Mouse (Mus musculus) CH12F3 (cell line): Measurements from ENCODE around the gene Fkbp11.
"Not testable (repeated sequence)": the region's sequence is repeated elsewhere in the genome, so short reads cannot be mapped to it uniquely, and the experiment has no call there.

Experiments used
- in situ Hi-C: fragments of 300-500 bp; cut with MboI; formaldehyde crosslinking; loops from 2 replicates; pipeline ENCODE4 v1.14.3; 2020; ENCODE audit warnings: low sequenced_read_pairs

The Fkbp11 gene

DNA sequence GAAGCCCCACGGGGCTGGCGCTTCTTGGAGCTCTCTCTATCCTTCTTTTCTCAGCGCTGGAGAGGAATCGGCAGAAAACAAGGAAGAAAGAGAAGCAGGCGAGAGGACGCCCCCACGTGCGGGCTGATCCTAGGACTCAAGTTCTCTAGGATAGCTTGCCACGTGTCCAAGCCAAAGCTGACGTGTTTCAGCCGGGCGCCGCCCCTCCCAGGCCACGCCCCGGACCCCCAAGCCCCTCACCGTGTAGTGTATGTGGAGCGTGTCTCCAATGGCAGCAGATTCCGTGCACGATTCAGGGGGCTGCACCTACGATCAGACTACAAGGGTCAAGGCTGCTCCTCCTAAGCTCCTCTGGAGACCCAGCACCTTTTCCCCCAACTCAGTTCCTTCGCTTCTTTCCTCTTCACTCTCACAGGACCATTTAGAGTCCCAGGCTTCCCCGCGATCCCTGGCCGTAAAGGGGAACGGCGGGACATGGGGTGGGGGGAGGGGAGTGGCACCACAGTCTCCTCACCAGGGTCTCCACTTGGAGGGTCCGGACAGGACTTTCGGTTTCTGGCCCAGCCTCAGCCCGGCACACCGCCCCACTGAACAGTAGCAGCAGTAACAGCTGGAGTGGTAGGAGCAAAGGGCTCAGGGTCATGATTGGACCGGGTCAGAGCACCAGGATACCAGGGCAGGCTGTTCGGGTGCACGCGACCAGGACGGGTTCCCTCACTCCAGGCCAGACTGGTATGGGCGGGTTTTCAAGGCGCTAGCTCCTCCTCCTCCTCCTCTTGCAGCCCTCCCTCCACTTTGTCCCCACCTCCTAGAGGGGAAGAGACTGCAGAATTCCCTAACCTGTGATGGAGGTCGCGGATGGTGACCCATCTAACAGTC lies at the start of gene Fkbp11:
Gene Fkbp11 (minus strand): TSS at position 756 of the 879 bp plus-strand sequence.
- in situ Hi-C loops = no loop called here

DNA sequence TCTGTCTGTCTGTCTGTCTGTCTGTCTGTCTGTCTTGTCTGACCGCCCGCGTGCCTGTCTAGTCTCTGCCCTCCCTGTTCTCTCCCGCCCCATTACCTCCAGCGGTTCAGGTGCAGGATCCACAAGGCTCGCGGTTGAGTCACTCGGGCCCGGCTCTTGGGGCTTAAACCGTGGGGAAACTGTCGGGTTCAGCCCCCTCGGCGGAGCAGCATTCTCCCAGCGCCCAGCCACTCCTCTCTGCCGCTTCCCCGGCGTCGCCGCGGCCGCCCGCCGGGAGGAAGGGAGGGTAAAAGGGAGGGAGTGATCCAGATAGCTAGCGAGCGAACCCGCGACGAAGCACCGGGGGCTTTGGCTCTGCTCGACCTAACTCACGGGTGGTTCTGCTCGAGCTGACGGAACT lies 49.8 kb upstream of the Fkbp11 start, which contains the start of gene Wnt10b:
Gene Wnt10b (minus strand): TSS at position 389 of the 400 bp plus-strand sequence.
- in situ Hi-C loops = no loop called here

DNA sequence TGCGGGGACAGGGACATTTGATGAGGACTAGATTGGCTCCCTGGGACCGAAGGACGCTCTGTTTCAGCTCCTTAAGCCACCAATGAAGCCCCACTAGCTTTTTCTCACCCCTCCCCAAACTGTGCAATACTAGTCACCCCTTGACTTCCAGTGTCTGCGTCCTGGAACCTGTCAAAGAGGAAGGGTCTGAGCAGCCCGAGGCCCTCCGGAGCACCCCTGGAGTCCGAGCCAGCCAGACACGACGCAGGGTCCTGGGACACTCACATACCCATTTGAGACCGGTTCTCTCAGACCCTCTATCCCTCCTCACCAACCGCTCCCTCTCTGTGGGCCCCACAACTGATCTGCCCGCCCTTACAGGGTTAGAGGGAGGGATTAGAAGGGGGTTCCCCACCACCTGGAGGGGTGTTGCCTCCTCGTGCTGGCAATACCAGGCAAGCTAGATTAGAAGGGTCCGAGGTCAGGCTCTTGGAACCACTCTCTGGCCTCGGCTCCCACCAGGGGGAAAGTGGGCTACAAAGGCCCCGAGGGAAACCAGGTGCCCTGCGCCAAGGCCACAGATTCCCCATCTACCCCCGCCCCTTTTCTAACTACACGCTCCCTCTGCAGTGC lies 49.1 kb upstream of the Fkbp11 start:
- in situ Hi-C loops = no loop called here

DNA sequence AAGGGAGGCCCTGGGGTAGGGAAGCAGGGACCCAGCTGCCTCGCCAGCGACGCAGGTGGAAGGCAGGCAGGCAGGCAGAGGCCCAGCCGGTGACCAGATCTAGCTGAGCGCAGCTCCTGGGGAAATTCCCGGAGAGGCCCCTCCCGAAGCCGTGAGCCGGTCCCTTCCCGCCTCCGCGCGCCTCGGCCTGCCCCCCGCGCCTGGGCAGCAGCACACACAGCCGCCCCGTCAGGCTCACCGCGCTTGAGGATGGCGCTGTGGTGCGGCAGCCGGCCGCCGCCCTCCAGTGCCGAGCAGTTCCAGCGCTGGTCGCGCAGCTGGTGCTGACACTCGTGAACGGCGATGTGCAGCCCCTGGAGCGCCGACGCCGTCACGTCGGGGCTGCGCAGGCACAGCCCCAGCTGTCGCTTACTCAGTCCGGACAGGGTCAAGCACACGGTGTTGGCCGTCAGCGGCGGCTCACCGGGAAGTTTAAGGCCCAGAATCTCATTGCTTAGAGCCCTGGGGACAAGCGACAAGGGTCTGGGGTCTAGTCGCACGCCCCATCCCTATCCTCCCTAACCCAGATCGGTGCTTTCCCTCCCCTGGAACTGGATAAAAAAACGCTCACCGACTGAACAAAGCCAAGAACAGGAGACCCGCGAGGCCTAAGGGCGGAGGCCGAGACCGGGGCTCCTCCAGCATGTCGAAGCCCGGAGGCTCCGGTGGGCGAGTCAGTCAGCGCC lies 48.4 kb upstream of the Fkbp11 start:
- in situ Hi-C loops = no loop called here

DNA sequence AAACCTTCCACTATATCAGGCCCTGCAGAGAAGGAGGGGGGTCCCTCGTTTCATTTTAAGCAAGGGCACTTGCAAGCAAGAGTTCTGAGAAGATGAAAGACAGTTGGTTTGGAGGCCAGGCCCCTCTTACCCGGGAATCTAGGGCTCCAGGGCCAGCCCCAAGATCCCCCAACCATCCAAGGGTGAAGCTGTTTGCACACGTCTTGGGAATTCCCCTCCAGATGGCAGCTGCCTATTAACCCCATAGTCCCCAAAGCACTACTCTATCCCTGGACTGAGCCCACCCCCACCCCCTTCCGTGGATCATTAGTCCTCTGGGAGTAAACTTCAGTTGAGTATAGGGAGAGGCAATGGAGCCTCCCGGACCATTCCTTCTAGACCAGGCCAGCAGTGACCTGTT lies 47.5 kb upstream of the Fkbp11 start:
- in situ Hi-C loops = no loop called here

DNA sequence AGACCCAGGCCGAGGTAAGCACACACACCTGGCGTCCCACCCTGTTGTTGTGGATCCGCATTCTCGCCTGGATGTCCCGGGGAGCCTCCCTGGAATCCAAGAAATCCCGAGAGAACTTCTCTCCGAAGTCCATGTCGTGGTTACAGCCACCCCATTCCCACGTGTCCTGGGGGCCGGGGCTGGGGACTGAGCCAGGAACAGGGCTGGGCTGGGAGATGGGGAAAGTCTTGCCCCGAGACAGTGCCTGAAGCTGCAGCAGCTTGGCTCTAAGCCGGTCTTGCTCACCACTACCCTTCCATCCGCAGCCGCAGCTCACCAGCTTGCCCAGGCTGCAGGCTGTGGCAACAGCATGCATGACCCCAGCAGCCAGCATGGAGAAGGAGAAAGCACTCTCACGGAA lies 46.1 kb upstream of the Fkbp11 start:
- in situ Hi-C loops = no loop called here

DNA sequence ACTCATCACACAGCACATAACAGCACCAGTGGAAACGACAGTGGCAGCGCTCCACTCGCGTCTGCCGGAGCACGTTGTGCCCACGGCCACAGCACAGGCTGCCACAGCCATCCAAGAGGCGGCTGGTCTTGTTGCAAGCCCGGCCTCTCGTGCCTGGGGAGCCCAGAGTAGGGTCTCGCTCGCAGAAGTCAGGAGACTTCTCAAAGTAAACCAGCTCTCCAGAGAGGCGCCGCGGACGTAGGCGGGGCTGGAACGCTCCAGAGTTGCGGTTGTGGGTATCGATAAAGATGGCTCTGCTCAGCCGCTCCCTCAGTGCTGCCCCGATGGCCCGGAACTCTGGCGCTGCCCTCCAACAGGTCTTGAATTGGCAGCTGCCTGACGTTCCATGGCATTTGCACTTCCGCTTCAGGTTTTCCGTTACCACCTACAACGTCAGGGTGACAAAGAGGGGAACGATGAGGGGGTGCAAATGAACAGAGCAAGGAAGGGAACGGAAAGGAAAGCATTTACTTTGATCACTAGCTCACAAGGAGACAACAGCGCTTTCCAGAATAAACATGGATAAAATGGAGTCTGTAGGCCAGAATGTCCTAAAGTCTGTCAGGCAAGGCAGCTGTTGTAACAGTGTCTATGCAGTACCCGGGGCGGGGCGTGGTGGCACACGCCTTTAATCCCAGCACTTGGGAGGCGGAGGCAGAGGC lies 44.7 kb upstream of the Fkbp11 start:
- in situ Hi-C loops = no loop called here

DNA sequence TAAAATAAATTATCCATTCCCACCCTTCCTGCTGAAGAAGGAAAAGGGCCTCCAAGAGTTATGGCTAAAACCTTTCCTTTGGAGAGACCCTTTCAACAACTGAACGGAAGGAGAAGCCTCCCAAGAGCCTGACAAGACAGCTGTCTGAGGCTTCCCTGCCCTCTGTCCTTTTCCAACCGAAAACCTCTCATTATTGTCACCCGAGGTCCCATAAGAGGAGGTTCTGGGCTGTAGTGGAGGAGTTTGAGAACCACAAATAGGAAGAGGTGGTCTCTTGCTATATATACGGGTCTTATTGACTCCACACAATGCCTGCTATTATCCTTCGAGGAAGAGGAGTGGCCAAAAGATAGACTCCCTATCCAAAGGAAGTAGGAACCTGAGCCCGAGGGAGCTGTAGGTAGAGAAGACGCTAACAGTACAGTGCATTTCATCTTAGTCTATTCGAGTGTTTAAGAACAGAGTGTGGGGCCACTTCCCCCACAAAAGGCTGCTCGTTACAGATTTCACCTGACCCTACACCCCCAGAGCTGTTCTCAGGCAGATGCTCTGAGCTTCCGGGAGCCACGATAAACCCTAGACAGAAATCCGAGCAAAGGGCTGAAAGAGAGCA lies 43.9 kb upstream of the Fkbp11 start:
- in situ Hi-C loops = no loop called here

DNA sequence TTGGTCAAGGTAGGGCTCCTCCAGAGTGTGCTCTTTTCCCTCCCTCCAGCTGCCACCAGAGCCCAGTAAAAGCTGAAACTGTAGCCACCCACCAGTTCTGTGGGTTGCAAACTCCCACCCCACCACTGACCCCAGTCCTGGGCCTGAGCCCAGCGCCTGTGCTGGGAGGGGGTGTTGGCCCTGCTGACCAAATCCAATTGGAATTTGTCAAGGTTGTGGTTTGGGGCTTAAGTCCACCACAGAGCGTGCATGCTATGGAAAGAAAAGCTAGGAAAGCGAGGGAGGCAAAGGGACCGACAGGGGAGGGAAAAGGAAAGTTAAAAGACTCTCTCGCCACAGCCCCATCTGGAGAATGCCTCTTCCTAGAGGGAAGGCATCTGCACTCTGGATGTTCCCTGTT lies 40.3 kb upstream of the Fkbp11 start:
- in situ Hi-C loops = no loop called here

DNA sequence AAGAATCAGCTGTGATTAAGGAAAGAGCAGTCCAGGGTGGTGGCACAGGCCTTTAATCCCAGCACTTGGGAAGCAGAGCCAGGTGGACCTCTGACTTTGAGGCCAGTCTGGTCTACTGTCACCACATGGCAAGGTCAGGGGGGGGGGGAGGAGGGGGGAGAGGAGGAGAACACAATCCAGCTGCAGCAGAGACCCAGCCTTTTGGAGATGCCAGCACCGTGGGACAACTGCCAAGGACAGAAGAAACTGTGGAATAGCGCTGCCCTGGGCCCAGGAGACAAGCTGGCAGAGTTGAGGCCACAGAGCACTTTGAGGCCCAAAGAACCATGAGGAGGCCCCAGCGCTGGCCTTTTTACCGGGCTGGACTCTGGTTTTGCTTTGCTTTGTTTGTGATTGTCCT lies 37.9 kb upstream of the Fkbp11 start:
- in situ Hi-C loops = no loop called here

DNA sequence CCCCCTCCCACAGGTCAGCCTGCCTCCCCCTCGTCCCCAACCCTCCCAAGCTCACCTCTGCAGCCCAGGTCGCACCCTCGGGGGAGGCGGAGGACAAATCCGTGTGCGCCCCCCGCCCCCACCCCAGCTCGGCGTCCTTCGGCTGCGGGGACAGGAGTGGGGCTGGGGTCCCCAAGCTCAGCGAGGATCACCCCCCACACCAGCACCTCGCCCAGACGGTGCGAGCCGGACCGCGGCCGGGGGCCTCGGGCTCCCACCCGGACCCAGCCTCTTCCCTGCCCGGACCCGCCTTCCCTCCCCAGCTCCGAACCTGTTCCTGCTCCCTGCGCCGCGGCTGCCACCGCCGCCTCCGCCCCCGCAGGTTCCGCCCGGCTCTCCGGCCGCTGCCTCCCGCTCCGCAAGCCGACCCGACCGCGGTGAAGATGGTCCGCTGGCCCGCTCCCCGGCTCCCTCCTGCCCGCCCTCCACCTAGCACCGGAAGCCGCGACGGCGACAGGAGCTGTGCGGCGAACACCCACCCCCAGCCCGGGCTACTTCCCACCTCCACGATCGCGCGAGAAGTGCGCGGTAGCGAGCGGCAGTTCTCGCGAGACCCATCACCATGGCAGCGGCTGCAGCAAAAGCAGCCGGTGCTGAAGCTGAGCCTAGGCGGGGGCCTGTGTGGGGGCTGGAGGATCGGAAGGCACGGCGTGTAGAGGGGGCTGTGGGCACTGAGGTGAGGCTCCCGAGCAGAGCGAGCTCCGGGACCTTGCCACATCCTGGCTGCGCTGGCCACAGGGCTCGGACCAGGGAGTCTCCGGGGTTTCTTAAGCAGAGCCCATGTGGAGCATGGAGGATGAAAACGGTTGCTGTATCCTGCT lies 34.9 kb upstream of the Fkbp11 start, which contains the start of gene Arf3:
Gene Arf3 (minus strand): TSS at position 545 of the 860 bp plus-strand sequence.
- in situ Hi-C loops = no loop called here

DNA sequence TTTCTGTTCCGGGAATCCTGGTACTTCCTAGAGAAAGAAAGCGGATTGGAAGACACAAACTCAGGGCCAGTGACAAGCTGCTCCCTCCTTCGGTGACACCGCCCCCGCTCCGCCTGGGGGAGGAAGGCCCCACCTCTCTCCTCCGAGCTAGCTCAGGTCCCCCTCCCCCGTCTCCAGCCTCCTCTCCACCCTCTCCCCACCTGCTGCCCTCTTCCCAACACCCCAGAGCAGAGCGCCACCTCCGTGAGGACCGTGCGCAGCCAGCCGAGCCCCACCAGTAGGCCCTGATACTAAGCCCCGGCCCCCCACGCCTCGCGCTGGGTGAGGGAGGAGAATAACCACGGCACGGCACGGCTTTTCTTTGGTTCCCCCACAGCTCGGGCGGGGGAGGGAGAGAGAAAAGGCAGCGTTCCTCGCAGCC lies 34.2 kb upstream of the Fkbp11 start:
- in situ Hi-C loops = no loop called here

DNA sequence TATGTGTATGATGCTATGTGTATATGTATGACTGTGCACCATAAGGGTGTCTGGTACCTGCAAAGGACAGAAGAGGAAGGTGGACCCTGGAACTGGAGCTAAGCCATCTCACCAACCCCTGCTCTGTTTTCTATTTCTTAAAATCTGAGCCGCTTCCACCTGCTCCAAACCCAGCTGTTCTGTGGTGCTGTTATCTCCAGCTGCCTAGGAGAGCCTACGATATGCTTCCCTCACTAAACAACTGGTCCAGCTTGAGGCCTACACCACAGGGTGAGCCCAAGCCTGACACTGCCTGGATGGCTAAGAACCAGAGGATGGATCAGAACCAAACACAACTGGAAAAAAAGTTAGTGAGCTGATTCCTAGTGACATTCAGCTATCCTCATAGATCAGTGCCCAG lies 26.1 kb upstream of the Fkbp11 start:
- in situ Hi-C loops = no loop called here

DNA sequence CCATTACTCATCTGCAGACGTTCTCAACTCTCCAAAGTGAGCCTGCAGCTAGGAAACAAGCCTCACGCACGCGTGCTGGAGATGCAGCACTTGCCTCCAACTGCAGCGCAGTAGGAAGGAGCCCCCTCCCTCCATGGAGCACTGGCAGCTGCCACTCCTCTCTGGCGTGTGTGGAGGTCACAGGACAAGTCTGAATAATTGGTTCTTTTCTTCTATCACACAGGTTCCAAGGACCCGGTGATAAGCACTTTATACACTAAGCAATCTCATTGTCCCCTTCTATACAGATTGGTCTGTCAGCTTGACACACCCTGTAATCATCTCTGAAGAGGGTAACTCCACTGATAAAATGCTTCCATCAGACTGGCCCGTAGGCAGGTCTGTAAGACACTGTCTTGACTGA lies 25.0 kb upstream of the Fkbp11 start:
- in situ Hi-C loops = no loop called here

DNA sequence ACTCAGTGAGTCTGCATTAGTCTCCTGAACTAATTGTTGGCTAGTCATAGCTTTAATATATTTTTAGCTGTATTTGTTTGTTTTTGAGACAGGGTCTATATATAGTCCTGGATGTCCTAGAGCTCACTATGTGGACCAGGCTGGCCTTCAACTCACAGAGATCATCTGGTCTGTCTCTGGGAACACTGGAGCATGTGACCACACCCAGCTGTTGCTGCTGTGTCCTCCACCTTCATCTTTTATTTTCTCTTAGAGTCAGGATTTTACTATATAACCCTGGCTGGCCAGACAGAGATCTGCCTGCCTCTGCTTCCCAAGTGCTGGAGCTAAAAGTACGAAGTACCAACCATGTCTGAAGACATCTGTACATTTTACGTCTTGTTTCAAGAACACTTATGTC lies 21.1 kb upstream of the Fkbp11 start:
- in situ Hi-C loops = no loop called here

DNA sequence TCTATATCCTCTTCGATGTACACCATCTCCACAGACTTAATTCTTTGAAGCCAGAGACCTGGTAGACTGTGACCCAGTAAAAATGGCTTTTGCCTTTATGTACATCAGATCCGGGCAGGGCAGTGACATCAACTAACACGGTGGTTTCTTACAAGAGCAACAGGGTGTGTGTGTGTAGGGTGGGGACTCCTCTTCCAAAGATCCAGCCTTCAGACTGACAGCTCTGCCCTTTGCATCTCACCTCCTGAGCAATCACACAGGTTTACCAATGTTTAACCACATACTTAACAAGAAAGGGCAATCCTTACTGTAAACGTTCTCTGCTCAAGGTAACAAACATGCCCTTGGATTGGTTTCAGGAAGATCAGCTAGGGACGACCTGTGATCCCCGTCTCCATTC lies 19.3 kb upstream of the Fkbp11 start:
- in situ Hi-C loops = no loop called here

DNA sequence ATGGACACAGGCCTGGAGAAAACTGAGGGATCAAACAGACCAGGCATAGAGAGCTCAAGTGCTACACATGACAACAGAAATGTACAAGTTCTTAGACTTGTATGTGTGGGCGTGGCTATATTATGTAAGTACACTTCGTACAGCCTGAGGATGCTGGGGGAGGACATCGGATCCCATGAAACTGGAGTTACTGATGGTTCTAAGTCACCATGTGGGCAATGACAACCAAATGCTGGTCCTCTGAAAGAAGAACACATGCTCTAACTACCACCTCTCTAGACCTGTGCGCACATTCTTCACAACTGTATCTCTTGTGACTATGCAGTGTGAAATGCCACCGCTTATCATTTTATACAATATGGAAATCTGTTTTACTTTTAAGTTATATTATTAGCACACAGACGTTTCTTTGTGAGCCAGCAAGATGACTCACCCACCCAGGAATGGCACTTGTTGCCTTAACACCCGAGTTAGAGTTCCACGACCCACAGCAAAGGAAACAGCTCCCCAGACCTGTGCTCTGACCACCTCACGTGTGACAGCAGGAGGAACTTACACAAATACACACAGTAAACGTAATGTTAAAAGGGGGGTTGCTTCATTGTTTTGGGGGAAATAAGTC lies 18.5 kb upstream of the Fkbp11 start:
- in situ Hi-C loops = no loop called here

DNA sequence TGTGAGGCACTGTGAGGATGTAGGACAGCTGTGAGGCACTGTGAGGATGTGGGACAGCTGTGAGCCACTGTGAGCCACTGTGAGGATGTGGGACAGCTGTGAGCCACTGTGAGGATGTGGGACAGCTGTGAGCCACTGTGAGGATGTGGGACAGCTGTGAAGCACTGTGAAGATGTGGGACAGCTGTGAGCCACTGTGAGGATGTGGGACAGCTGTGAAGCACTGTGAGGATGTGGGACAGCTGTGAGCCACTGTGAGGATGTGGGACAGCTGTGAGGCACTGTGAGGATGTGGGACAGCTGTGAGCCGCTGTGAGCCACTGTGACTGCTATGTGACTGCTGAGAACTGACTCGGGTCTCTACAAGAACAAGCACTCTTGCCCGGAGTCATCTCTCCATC lies 15.9 kb upstream of the Fkbp11 start:
- in situ Hi-C loops = not testable (repeated sequence)

DNA sequence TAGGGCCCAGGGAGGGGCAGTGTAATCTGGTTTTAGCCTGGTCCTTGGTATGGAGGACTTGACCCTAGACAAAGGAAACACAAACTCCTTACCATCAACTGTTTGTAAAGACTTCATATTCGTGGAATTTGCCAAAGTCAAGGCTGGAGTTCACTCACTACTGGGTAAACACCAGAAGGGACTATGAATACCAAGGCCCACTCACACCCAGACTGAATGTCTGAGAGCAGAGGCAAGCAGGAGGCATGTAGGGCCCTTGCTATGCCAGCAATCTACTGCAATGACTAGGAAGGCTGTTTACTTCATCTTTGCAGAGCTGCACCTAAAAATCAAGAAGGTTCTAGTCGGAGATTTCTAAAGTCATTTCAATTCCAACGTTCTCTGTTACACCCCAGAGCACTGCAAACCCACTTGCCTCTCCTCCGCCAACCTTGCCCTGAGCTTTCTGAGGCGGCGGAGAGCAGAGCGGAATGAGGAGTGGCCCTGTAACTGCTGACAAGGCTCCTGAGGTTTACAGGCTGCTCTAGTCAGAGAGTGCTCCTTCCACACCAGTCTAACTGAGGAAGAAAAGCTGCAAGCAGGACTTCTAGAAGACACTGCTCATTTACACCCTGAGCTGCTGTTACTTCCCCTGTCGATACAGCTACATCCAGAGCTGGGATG lies 14.9 kb upstream of the Fkbp11 start:
- in situ Hi-C loops = no loop called here
